Mouse (Mus musculus): ENCODE data around the gene Wfdc6b. TPM values are rescaled to one million over a fixed set of nuclear protein-coding genes. Genes with fewer than 3 reads are reported as not detected.

Wfdc6b gene
- polyA plus RNA-seq, 2 experiments: not detected

DNA sequence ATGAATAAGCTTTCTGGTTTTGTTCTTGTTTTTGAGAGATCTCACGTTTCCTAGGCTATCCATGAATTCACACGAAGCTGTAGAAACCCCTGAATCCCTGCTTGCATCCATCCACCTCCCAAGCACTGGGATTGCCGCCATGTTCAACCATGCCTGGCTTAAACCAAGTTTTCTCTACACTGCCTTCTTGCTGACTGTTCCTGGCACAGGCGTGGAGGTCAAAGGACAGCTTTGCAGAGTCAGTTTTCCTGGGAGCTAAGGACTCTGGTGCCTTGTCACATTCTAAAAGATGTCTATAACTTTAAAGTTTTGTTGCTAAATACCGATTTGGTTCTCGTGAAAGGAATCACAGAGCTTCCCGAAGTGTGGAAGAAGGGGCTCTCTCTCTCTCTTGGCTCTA is 51.5 kb downstream of the Wfdc6b start:
- no peaks in the 10 kb centered on the region for H3K9me3 ChIP-seq (ENCODE audit: control insufficient read depth, low read length)
- H3K4me2 ChIP-seq (ENCODE audit: low read depth): no peak overlapping the region
- no peak for TF ChIP-seq EP300 (IDR thresholded peaks at IDR 0.05; ENCODE audit: low read depth)
- TF ChIP-seq CTCF (IDR thresholded peaks at IDR 0.05; ENCODE audit: low read depth): no peak
- ATAC-seq (ENCODE audit: insufficient read depth): no peak
- DNase-seq (ENCODE audit: low read depth in 3 of 3, low spot score in 3 of 3): no peak
- 56% methylated on average over 7 of the region's 7 CpGs for WGBS (ENCODE audit: insufficient replicate concordance)
- no peaks in the 10 kb centered on the region for H3K4me1 ChIP-seq (replicated peaks; ENCODE audit: control insufficient read depth in 2 of 2, insufficient read depth in 2 of 2, low read length in 1 of 2)
- H3K4me3 ChIP-seq (ENCODE audit: insufficient read depth in 1 of 2, low read depth in 2 of 2, low read length in 2 of 2): no peak overlapping the region
- no peak overlapping the region for H3K9ac ChIP-seq (replicated peaks)
- H3K27ac ChIP-seq: no peak overlapping the region
- no peaks in the 10 kb centered on the region for H3K27me3 ChIP-seq (ENCODE audit: control insufficient read depth, insufficient read depth, low read length)
- H3K36me3 ChIP-seq (replicated peaks; ENCODE audit: control insufficient read depth, insufficient read depth, low read depth): no peaks in the 10 kb centered on the region

Other genes starting within 250 kb of the Wfdc6b start
Only the 30 nearest of the 33 such genes appear.
- gene Rbpjl, start 210.4 kb upstream of the Wfdc6b start, polyA plus RNA-seq (2012; rRNA removed): 0.06 and 0.08 TPM in 2 replicates
- 0.05 TPM in 1 of 2 replicates, not detected in the other for gene Rbpjl, start 210.4 kb upstream of the Wfdc6b start, polyA plus RNA-seq (2014; fragmentation: Nextera tagmentation; extraction: Ambion mirVana)
- 0.16 and 0.44 TPM in 2 replicates for gene Matn4, start 208.4 kb upstream of the Wfdc6b start, polyA plus RNA-seq (2012; rRNA removed)
- gene Matn4, start 208.4 kb upstream of the Wfdc6b start, polyA plus RNA-seq (2014; fragmentation: Nextera tagmentation; extraction: Ambion mirVana): not detected in 2 replicates
- gene Sdc4, start 169.6 kb upstream of the Wfdc6b start, polyA plus RNA-seq (2012; rRNA removed): 9.7 and 10.8 TPM in 2 replicates
- gene Sdc4, start 169.6 kb upstream of the Wfdc6b start, polyA plus RNA-seq (2014; fragmentation: Nextera tagmentation; extraction: Ambion mirVana): 23.8 and 25.4 TPM in 2 replicates
- gene Sys1, start 156.6 kb upstream of the Wfdc6b start, polyA plus RNA-seq (2012; rRNA removed): 15.9 and 20.6 TPM in 2 replicates
- gene Sys1, start 156.6 kb upstream of the Wfdc6b start, polyA plus RNA-seq (2014; fragmentation: Nextera tagmentation; extraction: Ambion mirVana): 30.7 TPM in 2 replicates
- 0.13 and 1.7 TPM in 2 replicates for gene Gm20458, start 152.6 kb upstream of the Wfdc6b start, polyA plus RNA-seq (2012; rRNA removed)
- 1.9 and 5.9 TPM in 2 replicates for gene Gm20458, start 152.6 kb upstream of the Wfdc6b start, polyA plus RNA-seq (2014; fragmentation: Nextera tagmentation; extraction: Ambion mirVana)
- not detected in 2 replicates for gene Trp53tg5, start 139.8 kb upstream of the Wfdc6b start, polyA plus RNA-seq (2012; rRNA removed)
- not detected in 2 replicates for gene Trp53tg5, start 139.8 kb upstream of the Wfdc6b start, polyA plus RNA-seq (2014; fragmentation: Nextera tagmentation; extraction: Ambion mirVana)
- 4.0 and 5.8 TPM in 2 replicates for gene Dbndd2, start 127.4 kb upstream of the Wfdc6b start, polyA plus RNA-seq (2012; rRNA removed)
- gene Dbndd2, start 127.4 kb upstream of the Wfdc6b start, polyA plus RNA-seq (2014; fragmentation: Nextera tagmentation; extraction: Ambion mirVana): 1.4 and 4.0 TPM in 2 replicates
- gene Pigt, start 116.0 kb upstream of the Wfdc6b start, polyA plus RNA-seq (2012; rRNA removed): 21.7 and 26.5 TPM in 2 replicates
- 25.6 and 28.5 TPM in 2 replicates for gene Pigt, start 116.0 kb upstream of the Wfdc6b start, polyA plus RNA-seq (2014; fragmentation: Nextera tagmentation; extraction: Ambion mirVana)
- gene Wfdc2, start 51.1 kb upstream of the Wfdc6b start, polyA plus RNA-seq (2012; rRNA removed): 0.96 and 1.2 TPM in 2 replicates
- gene Wfdc2, start 51.1 kb upstream of the Wfdc6b start, polyA plus RNA-seq (2014; fragmentation: Nextera tagmentation; extraction: Ambion mirVana): 0.56 and 1.7 TPM in 2 replicates
- not detected in 2 replicates for gene Spint3, start 40.1 kb upstream of the Wfdc6b start, polyA plus RNA-seq (2012; rRNA removed)
- gene Spint3, start 40.1 kb upstream of the Wfdc6b start, polyA plus RNA-seq (2014; fragmentation: Nextera tagmentation; extraction: Ambion mirVana): not detected in 2 replicates
- gene Wfdc6a, start 28.1 kb upstream of the Wfdc6b start, polyA plus RNA-seq (2012; rRNA removed): 0.06 and 0.11 TPM in 2 replicates
- 0.19 TPM in 1 of 2 replicates, not detected in the other for gene Wfdc6a, start 28.1 kb upstream of the Wfdc6b start, polyA plus RNA-seq (2014; fragmentation: Nextera tagmentation; extraction: Ambion mirVana)
- gene Eppin, start 19.9 kb upstream of the Wfdc6b start, polyA plus RNA-seq (2012; rRNA removed): not detected in 2 replicates
- gene Eppin, start 19.9 kb upstream of the Wfdc6b start, polyA plus RNA-seq (2014; fragmentation: Nextera tagmentation; extraction: Ambion mirVana): not detected in 2 replicates
- gene Wfdc8, start 104 bp downstream of the Wfdc6b start, polyA plus RNA-seq (2012; rRNA removed): not detected in 2 replicates
- not detected in 2 replicates for gene Wfdc8, start 104 bp downstream of the Wfdc6b start, polyA plus RNA-seq (2014; fragmentation: Nextera tagmentation; extraction: Ambion mirVana)
- gene Wfdc16, start 25.3 kb downstream of the Wfdc6b start, polyA plus RNA-seq (2012; rRNA removed): not detected in 2 replicates
- gene Wfdc16, start 25.3 kb downstream of the Wfdc6b start, polyA plus RNA-seq (2014; fragmentation: Nextera tagmentation; extraction: Ambion mirVana): not detected in 2 replicates
- gene Wfdc10, start 42.5 kb downstream of the Wfdc6b start, polyA plus RNA-seq (2012; rRNA removed): not detected in 2 replicates
- gene Wfdc10, start 42.5 kb downstream of the Wfdc6b start, polyA plus RNA-seq (2014; fragmentation: Nextera tagmentation; extraction: Ambion mirVana): not detected in 2 replicates
- gene Wfdc9, start 43.1 kb downstream of the Wfdc6b start, polyA plus RNA-seq (2012; rRNA removed): not detected in 2 replicates
- gene Wfdc9, start 43.1 kb downstream of the Wfdc6b start, polyA plus RNA-seq (2014; fragmentation: Nextera tagmentation; extraction: Ambion mirVana): not detected in 2 replicates
- not detected in 2 replicates for gene Wfdc11, start 60.6 kb downstream of the Wfdc6b start, polyA plus RNA-seq (2012; rRNA removed)
- not detected in 2 replicates for gene Wfdc11, start 60.6 kb downstream of the Wfdc6b start, polyA plus RNA-seq (2014; fragmentation: Nextera tagmentation; extraction: Ambion mirVana)
- gene Wfdc13, start 71.6 kb downstream of the Wfdc6b start, polyA plus RNA-seq (2012; rRNA removed): not detected in 2 replicates
- not detected in 2 replicates for gene Wfdc13, start 71.6 kb downstream of the Wfdc6b start, polyA plus RNA-seq (2014; fragmentation: Nextera tagmentation; extraction: Ambion mirVana)
- 0.08 TPM in 1 of 2 replicates, not detected in the other for gene Spint4, start 85.0 kb downstream of the Wfdc6b start, polyA plus RNA-seq (2012; rRNA removed)
- gene Spint4, start 85.0 kb downstream of the Wfdc6b start, polyA plus RNA-seq (2014; fragmentation: Nextera tagmentation; extraction: Ambion mirVana): not detected in 2 replicates
- gene Spint5, start 101.8 kb downstream of the Wfdc6b start, polyA plus RNA-seq (2012; rRNA removed): not detected in 2 replicates
- not detected in 2 replicates for gene Spint5, start 101.8 kb downstream of the Wfdc6b start, polyA plus RNA-seq (2014; fragmentation: Nextera tagmentation; extraction: Ambion mirVana)
- 1.7 and 1.9 TPM in 2 replicates for gene Wfdc3, start 132.4 kb downstream of the Wfdc6b start, polyA plus RNA-seq (2012; rRNA removed)
- 1.6 and 2.1 TPM in 2 replicates for gene Wfdc3, start 132.4 kb downstream of the Wfdc6b start, polyA plus RNA-seq (2014; fragmentation: Nextera tagmentation; extraction: Ambion mirVana)
- gene Dnttip1, start 132.5 kb downstream of the Wfdc6b start, polyA plus RNA-seq (2012; rRNA removed): 16.2 and 26.0 TPM in 2 replicates
- gene Dnttip1, start 132.5 kb downstream of the Wfdc6b start, polyA plus RNA-seq (2014; fragmentation: Nextera tagmentation; extraction: Ambion mirVana): 36.7 and 43.7 TPM in 2 replicates
- 459 and 465 TPM in 2 replicates for gene Ube2c, start 156.4 kb downstream of the Wfdc6b start, polyA plus RNA-seq (2012; rRNA removed)
- gene Ube2c, start 156.4 kb downstream of the Wfdc6b start, polyA plus RNA-seq (2014; fragmentation: Nextera tagmentation; extraction: Ambion mirVana): 533 and 562 TPM in 2 replicates
- gene Tnnc2, start 166.4 kb downstream of the Wfdc6b start, polyA plus RNA-seq (2012; rRNA removed): 0.15 and 0.32 TPM in 2 replicates
- 0.44 TPM in 1 of 2 replicates, not detected in the other for gene Tnnc2, start 166.4 kb downstream of the Wfdc6b start, polyA plus RNA-seq (2014; fragmentation: Nextera tagmentation; extraction: Ambion mirVana)
- gene Snx21, start 172.3 kb downstream of the Wfdc6b start, polyA plus RNA-seq (2012; rRNA removed): 2.3 TPM in 2 replicates
- 2.9 and 4.4 TPM in 2 replicates for gene Snx21, start 172.3 kb downstream of the Wfdc6b start, polyA plus RNA-seq (2014; fragmentation: Nextera tagmentation; extraction: Ambion mirVana)
- gene Acot8, start 191.4 kb downstream of the Wfdc6b start, polyA plus RNA-seq (2012; rRNA removed): 20.6 and 22.1 TPM in 2 replicates
- 13.5 and 14.7 TPM in 2 replicates for gene Acot8, start 191.4 kb downstream of the Wfdc6b start, polyA plus RNA-seq (2014; fragmentation: Nextera tagmentation; extraction: Ambion mirVana)
- 2.2 and 2.4 TPM in 2 replicates for gene Zswim3, start 191.6 kb downstream of the Wfdc6b start, polyA plus RNA-seq (2012; rRNA removed)
- 3.7 and 4.5 TPM in 2 replicates for gene Zswim3, start 191.6 kb downstream of the Wfdc6b start, polyA plus RNA-seq (2014; fragmentation: Nextera tagmentation; extraction: Ambion mirVana)
- 2.0 and 2.6 TPM in 2 replicates for gene Zswim1, start 209.2 kb downstream of the Wfdc6b start, polyA plus RNA-seq (2012; rRNA removed)
- 3.6 and 4.6 TPM in 2 replicates for gene Zswim1, start 209.2 kb downstream of the Wfdc6b start, polyA plus RNA-seq (2014; fragmentation: Nextera tagmentation; extraction: Ambion mirVana)
- not detected in 2 replicates for gene Spata25, start 215.0 kb downstream of the Wfdc6b start, polyA plus RNA-seq (2012; rRNA removed)
- not detected in 2 replicates for gene Spata25, start 215.0 kb downstream of the Wfdc6b start, polyA plus RNA-seq (2014; fragmentation: Nextera tagmentation; extraction: Ambion mirVana)
- 69.5 and 82.7 TPM in 2 replicates for gene Ctsa, start 219.4 kb downstream of the Wfdc6b start, polyA plus RNA-seq (2012; rRNA removed)
- 59.4 and 60.8 TPM in 2 replicates for gene Ctsa, start 219.4 kb downstream of the Wfdc6b start, polyA plus RNA-seq (2014; fragmentation: Nextera tagmentation; extraction: Ambion mirVana)

Measured in liver, embryonic 14.5 days (tissue).